Mouse (Mus musculus): ENCODE results near the gene Csnk1e.

Gene Csnk1e

GRCm38 (mm10) chr15:79392527-79392926, 62.8 kb downstream of the Csnk1e start:
- DNase-seq (ENCODE audit: low spot score), result no peak

GRCm38 (mm10) chr15:79391447-79392093, 63.8 kb downstream of the Csnk1e start:
- peak; percentile 69 for DNase-seq (ENCODE audit: low spot score)

GRCm38 (mm10) chr15:79390434-79390833, 64.9 kb downstream of the Csnk1e start:
- no peak for DNase-seq (ENCODE audit: low spot score)

GRCm38 (mm10) chr15:79388171-79388570, 67.2 kb downstream of the Csnk1e start:
- DNase-seq (ENCODE audit: low spot score), result no peak

GRCm38 (mm10) chr15:79387611-79388010, 67.8 kb downstream of the Csnk1e start:
- DNase-seq (ENCODE audit: low spot score), result no peak

- DNase-seq (ENCODE audit: low spot score), result no peak
Measured at GRCm38 (mm10) chr15:79387081-79387480, 68.3 kb downstream of the Csnk1e start.

GRCm38 (mm10) chr15:79381644-79382043, 73.7 kb downstream of the Csnk1e start:
- no peak for DNase-seq (ENCODE audit: low spot score)

- no peak for DNase-seq (ENCODE audit: low spot score)
Measured at GRCm38 (mm10) chr15:79380468-79381444, 74.6 kb downstream of the Csnk1e start.

GRCm38 (mm10) chr15:79379658-79380057, 75.7 kb downstream of the Csnk1e start:
- DNase-seq (ENCODE audit: low spot score), result no peak

GRCm38 (mm10) chr15:79378608-79379007, 76.8 kb downstream of the Csnk1e start:
- DNase-seq (ENCODE audit: low spot score), result no peak

GRCm38 (mm10) chr15:79377681-79378080, 77.7 kb downstream of the Csnk1e start:
- DNase-seq (ENCODE audit: low spot score), result peak; percentile 36

- DNase-seq (ENCODE audit: low spot score), result no peak
Measured at GRCm38 (mm10) chr15:79374760-79375159, 80.6 kb downstream of the Csnk1e start.

GRCm38 (mm10) chr15:79370281-79370843, 85.0 kb downstream of the Csnk1e start:
- DNase-seq (ENCODE audit: low spot score), result no peak

GRCm38 (mm10) chr15:79369452-79370280, 85.7 kb downstream of the Csnk1e start:
- no peak for DNase-seq (ENCODE audit: low spot score)

GRCm38 (mm10) chr15:79368861-79369440, 86.4 kb downstream of the Csnk1e start:
- DNase-seq (ENCODE audit: low spot score), result no peak

- DNase-seq (ENCODE audit: low spot score), result no peak
Measured at GRCm38 (mm10) chr15:79368313-79368811, 87.0 kb downstream of the Csnk1e start.
